Mouse (Mus musculus): ENCODE results near the gene Rab1a. TPM values are rescaled to one million over a fixed set of nuclear protein-coding genes. Genes with fewer than 3 reads are reported as not detected.
A peak's percentile ranks its signal among the peaks of the same experiment; 100 is the strongest.
"Not testable (repeated sequence)": the region's sequence is repeated elsewhere in the genome, so short reads cannot be mapped to it uniquely, and the experiment has no call there.

Rab1a gene
- polyA plus RNA-seq (2015; fragmentation: Nextera tagmentation; extraction: Ambion mirVana): 141 and 143 TPM in 2 replicates

- H3K36me3 ChIP-seq (replicated peaks; ENCODE audit: insufficient read depth, low read length): peaks cover 7% of the 10 kb centered on the region; the same call in 1 of the 2 replicates
- H3K4me3 ChIP-seq (ENCODE audit: low read depth, low read length): peak within 1 kb of the TSS; percentile 97
- ATAC-seq (peak; percentile 93), DNase-seq (peak; percentile 100)
- H3K4me2 ChIP-seq (ENCODE audit: low read depth, low read length): peak within 1 kb of the TSS; percentile 76
- peak within 1 kb of the TSS; percentile 99 for H3K27ac ChIP-seq (ENCODE audit: low read depth)
- no peaks in the 10 kb centered on the region for H3K27me3 ChIP-seq (ENCODE audit: insufficient read depth, low read length)
- H3K9ac ChIP-seq (replicated peaks): peak within 1 kb of the TSS; percentile 100
- 2% methylated on average over 42 of the region's 54 CpGs for WGBS (ENCODE audit: insufficient replicate concordance)
- no peaks in the 10 kb centered on the region for H3K9me3 ChIP-seq (ENCODE audit: low read length)
- TF ChIP-seq CTCF (IDR thresholded peaks at IDR 0.05; ENCODE audit: low read depth): peak; percentile 93
- TF ChIP-seq EP300 (IDR thresholded peaks at IDR 0.05; ENCODE audit: low read depth): peak; percentile 2; the same call in 1 of the 2 replicates
- peaks cover 15% of the 10 kb centered on the region for H3K4me1 ChIP-seq (ENCODE audit: insufficient read depth)
Measured at GRCm38 (mm10) chr11:20200713-20201575, at the start of gene Rab1a. Rab1a (plus strand) TSS chr11:20201432.

GRCm38 (mm10) chr11:20152107-20152901 is 48.9 kb upstream of the Rab1a start:
- H3K4me3 ChIP-seq (ENCODE audit: low read depth, low read length): no peak overlapping the region
- DNase-seq (no peak), ATAC-seq (no peak)
- TF ChIP-seq EP300 (IDR thresholded peaks at IDR 0.05; ENCODE audit: low read depth) (no peak), CTCF (IDR thresholded peaks at IDR 0.05; ENCODE audit: low read depth) (no peak)
- WGBS (ENCODE audit: insufficient replicate concordance): 71% methylated on average over 4 of the region's 4 CpGs
- no peak overlapping the region for H3K27ac ChIP-seq (ENCODE audit: low read depth)
- no peaks in the 10 kb centered on the region for H3K27me3 ChIP-seq (ENCODE audit: insufficient read depth, low read length)
- H3K9ac ChIP-seq (replicated peaks): no peak overlapping the region
- peaks cover 2% of the 10 kb centered on the region; the same call in 1 of the 2 replicates for H3K9me3 ChIP-seq (ENCODE audit: low read length)
- H3K4me2 ChIP-seq (ENCODE audit: low read depth, low read length): no peak overlapping the region
- no peaks in the 10 kb centered on the region for H3K36me3 ChIP-seq (replicated peaks; ENCODE audit: insufficient read depth, low read length)
- no peaks in the 10 kb centered on the region for H3K4me1 ChIP-seq (ENCODE audit: insufficient read depth)

DNA sequence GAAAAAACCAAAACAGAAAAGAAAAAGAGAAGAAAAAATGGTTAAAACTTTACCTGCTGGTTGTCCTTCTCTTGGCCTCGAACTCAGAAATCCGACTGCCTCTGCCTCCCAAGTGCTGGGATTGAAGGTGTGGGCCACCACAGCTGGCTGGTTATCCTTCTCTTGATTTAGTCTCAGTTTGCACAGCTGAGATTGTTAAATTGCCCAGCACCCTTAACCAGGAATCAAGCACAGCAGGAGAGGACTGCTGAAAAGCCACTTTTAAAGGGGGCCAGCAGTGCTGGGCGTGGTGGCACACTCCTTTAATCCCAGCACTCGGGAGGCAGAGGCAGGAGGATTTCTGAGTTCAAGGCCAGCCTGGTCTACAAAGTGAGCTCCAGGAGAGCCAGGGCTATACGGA is 47.7 kb upstream of the Rab1a start:
- H3K4me3 ChIP-seq (ENCODE audit: low read depth, low read length); H3K9me3 ChIP-seq (ENCODE audit: low read length); DNase-seq; H3K4me2 ChIP-seq (ENCODE audit: low read depth, low read length); H3K27me3 ChIP-seq (ENCODE audit: insufficient read depth, low read length); H3K9ac ChIP-seq (replicated peaks); ATAC-seq; H3K36me3 ChIP-seq (replicated peaks; ENCODE audit: insufficient read depth, low read length); H3K4me1 ChIP-seq (ENCODE audit: insufficient read depth); H3K27ac ChIP-seq (ENCODE audit: low read depth): not testable (repeated sequence)
- WGBS (ENCODE audit: insufficient replicate concordance): 89% methylated on average over 5 of the region's 5 CpGs

DNA sequence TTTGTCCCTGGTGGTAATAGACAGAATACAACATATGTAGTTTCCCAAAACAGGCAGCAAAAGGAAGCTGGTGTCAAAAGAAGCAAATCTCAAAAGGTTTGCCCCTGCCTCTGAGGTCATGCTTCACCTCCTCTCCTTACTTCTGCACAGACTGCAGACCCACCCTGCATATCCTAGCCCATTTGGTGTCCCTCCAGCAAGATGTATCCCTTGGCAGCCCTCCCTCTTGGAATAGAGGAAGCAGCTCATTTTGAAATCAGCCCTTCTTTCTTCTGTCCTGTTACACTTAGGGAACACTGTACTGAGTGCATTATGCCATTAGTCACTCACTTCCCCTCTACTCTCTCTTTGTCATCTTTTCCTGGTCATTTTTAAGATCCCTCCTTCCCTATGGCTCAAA is 42.4 kb upstream of the Rab1a start:
- H3K9me3 ChIP-seq (ENCODE audit: low read length): no peaks in the 10 kb centered on the region

DNA sequence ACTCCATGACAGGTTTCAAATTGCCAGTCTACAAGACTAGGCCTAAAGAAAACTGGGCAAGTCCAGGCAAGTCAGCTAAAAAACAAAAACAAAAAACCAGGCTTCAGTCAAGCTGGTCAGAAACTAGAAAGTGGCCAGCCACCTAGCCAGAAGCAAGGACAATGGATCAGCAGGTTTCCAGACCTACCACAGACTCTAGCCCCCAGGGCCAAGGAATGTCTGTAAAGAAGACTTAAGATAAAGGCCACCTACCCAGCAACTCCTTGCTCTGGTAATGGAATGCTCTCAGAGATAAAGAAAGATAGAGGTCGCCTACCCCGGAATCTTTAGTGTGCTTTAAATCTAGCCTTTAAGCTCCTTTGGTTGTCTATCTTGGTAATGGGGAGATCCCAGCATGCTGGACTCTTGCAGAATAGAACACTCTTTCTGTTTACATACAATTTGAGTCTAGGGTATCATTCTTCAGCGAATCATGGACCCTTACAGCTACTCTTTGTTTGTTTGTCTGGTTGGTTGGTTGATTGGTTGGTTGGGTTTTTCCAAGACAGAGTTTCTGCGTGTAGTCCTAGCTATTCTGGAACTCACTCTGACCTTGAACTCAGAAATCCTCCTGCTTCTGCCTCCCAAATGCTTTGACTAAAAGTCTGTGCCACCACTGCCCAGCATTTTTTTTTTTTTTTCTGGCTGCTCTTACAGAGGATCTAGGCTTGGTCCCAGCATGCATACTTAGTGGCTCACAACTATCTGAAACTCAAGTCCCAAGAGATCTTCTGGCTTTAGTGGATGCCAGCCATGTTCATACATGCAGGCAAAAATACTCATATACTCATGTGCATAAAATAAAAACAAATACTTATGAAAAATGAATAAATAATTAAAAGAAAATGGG is 36.0 kb upstream of the Rab1a start:
- no peak overlapping the region for H3K27ac ChIP-seq (ENCODE audit: low read depth)
- DNase-seq (no peak), ATAC-seq (no peak)
- H3K9ac ChIP-seq (replicated peaks): no peak overlapping the region
- no peak overlapping the region for H3K4me2 ChIP-seq (ENCODE audit: low read depth, low read length)
- H3K4me3 ChIP-seq (ENCODE audit: low read depth, low read length): no peak overlapping the region
- H3K27me3 ChIP-seq (ENCODE audit: insufficient read depth, low read length): no peaks in the 10 kb centered on the region
- H3K4me1 ChIP-seq (ENCODE audit: insufficient read depth): 0 out of 2 replicates have a peak, but pooled peaks cover 2% of the 10 kb centered on the region
- no peaks in the 10 kb centered on the region for H3K36me3 ChIP-seq (replicated peaks; ENCODE audit: insufficient read depth, low read length)
- WGBS (ENCODE audit: insufficient replicate concordance): 62% methylated on average over 4 of the region's 4 CpGs
- H3K9me3 ChIP-seq (ENCODE audit: low read length): no peaks in the 10 kb centered on the region
- TF ChIP-seq EP300 (IDR thresholded peaks at IDR 0.05; ENCODE audit: low read depth) (no peak), CTCF (IDR thresholded peaks at IDR 0.05; ENCODE audit: low read depth) (no peak)

More for the DNA sequence above, 42.4 kb upstream of the Rab1a start:
- H3K4me3 ChIP-seq (ENCODE audit: low read depth, low read length): no peak overlapping the region
- H3K27ac ChIP-seq (ENCODE audit: low read depth): no peak overlapping the region
- DNase-seq (no peak), ATAC-seq (no peak)
- no peak overlapping the region for H3K4me2 ChIP-seq (ENCODE audit: low read depth, low read length)
- no peaks in the 10 kb centered on the region for H3K4me1 ChIP-seq (ENCODE audit: insufficient read depth)
- H3K36me3 ChIP-seq (replicated peaks; ENCODE audit: insufficient read depth, low read length): no peaks in the 10 kb centered on the region
- TF ChIP-seq EP300 (IDR thresholded peaks at IDR 0.05; ENCODE audit: low read depth) (no peak), CTCF (IDR thresholded peaks at IDR 0.05; ENCODE audit: low read depth) (no peak)
- H3K9ac ChIP-seq (replicated peaks): no peak overlapping the region
- no peaks in the 10 kb centered on the region for H3K27me3 ChIP-seq (ENCODE audit: insufficient read depth, low read length)

All from liver, postnatal 0 days (tissue).